Mouse (Mus musculus) cerebellum, adult 2 months (tissue): Measurements from ENCODE around the gene Olfr434. TPM values are rescaled to one million over a fixed set of nuclear protein-coding genes. Genes with fewer than 3 reads are reported as not detected.

Source experiments
- DNase-seq, 2 experiments: peaks; one replicate each; pipeline ENCODE4 v3.0.0; 2021
- H3K27ac ChIP-seq: fragments of 200-500 bp; 2 replicates; pipeline ENCODE4 v1.5.1; 2012; ENCODE audit warnings: low read length, control low read depth, inconsistent platforms; ENCODE audit not compliant: insufficient read depth
- H3K27me3 ChIP-seq: fragments of 200-500 bp; 2 replicates; pipeline ENCODE4 v1.6.1; 2012; ENCODE audit warnings: inconsistent platforms, mild to moderate bottlenecking, low read length, moderate library complexity; ENCODE audit not compliant: control insufficient read depth, insufficient read depth
- H3K4me1 ChIP-seq: fragments of 200-500 bp; 2 replicates; pipeline ENCODE4 v1.6.1; 2011; ENCODE audit warnings: low read length; ENCODE audit not compliant: control insufficient read depth, insufficient read depth
- H3K4me3 ChIP-seq: fragments of 200-500 bp; replicated peaks from 2 replicates; pipeline ENCODE3; 2011; ENCODE audit warnings: mild to moderate bottlenecking, low read depth, low read length, control low read depth; ENCODE audit not compliant: insufficient read depth
- CTCF ChIP-seq: fragments of 200-500 bp; IDR thresholded peaks from 2 replicates; pipeline ENCODE4 v1.5.1; 2011; ENCODE audit warnings: low read depth, mild to moderate bottlenecking, control low read depth, low read length, moderate library complexity, borderline replicate concordance; ENCODE audit not compliant: insufficient read depth
- POLR2A ChIP-seq: fragments of 200-500 bp; IDR thresholded peaks from 2 replicates; pipeline ENCODE4 v1.6.1; 2011; ENCODE audit warnings: low read length, control low read depth, borderline replicate concordance; ENCODE audit not compliant: insufficient read depth
- WGBS: fragments of 180-500 bp; shearing (Covaris S2); methylation state at CpG from one replicate; pipeline ENCODE4 v1.1.7; 2018; 5-methylcytosine and 5-hydroxymethylcytosine counted together
- polyA plus RNA-seq: library from polyadenylated mRNA; depleted of rRNA; stranded (reverse); fragments of >200 nt; gene quantifications from 2 replicates; pipeline ENCODE4 v1.2.3, GENCODE M21; 2012; rRNA removed

Olfr434 gene
- polyA plus RNA-seq, 1 experiment, result not detected

DNA sequence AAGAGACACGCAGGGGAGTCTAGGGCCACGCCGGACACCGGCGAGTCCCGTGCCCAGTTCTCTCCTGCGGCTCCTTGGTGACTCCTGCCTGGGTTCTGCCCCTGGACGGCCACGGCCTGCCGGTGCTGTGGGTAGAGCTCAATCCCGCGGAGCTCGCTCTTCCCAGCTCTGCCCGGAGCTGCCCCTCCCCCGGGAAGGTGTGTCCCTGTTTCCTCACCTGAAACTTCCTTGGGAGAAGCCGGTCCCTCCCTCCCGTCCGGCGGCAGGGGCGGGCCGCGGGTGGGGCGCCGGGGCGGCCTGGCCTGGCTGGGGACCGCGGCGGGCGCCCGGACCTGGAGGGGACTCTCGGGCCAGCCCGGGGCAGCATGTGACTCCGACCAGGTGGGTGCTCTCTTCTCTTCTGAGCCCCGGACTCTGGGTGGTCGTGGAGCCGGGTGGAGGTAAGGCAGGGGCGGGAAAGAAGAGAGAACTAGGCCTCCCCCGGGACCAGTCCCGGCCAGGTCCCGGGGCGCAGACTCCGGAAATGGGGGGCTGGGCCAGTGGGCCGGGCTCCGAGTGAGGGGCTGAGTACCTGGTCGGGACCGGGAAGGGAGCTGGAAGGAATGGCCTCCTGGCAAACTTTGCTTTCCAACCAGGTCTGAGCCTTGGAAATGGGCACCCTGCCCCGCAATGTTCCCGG lies 52.7 kb downstream of the Olfr434 start, which contains the start of gene Arhgef5:
Gene Arhgef5, plus strand, starts transcription at position 220 of the 679 bp plus-strand sequence.
- H3K4me1 ChIP-seq, result no peaks in the 10 kb centered on the region
- no peaks in the 10 kb centered on the region; the same call in 1 of the 2 replicates for H3K27me3 ChIP-seq
- DNase-seq, result peak in 1 of 2 experiments; percentile 15
- peak within 1 kb of the TSS; percentile 2 for H3K4me3 ChIP-seq
- TF ChIP-seq CTCF (no peak), POLR2A (no peak)
- H3K27ac ChIP-seq, result no peak within 1 kb of the TSS
- 5% methylated on average over 46 of the region's 48 CpGs for WGBS

DNA sequence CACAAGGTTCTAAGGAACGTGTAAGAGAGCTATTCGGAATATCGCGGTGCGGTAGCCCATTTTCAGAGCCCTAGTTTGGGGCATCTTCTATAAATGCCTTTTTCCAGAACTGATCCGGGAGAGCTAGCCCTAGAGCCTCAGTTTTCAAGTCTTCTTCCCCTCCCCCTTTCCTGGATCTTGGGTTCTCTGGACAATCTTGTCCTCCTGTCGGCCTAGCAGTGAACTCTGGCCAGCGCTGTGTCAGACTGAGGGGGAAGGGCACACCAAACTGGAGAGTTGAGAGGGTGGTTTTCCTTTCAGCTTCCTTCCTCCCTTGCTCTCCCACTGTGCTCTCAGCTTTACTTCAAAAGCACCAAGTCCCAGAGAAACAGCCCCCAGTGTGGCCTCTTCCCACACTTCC lies 53.5 kb downstream of the Olfr434 start:
- H3K4me3 ChIP-seq, result no peak overlapping the region
- DNase-seq, result no peak
- no peaks in the 10 kb centered on the region; the same call in 1 of the 2 replicates for H3K27me3 ChIP-seq
- TF ChIP-seq POLR2A (no peak), CTCF (no peak)
- H3K4me1 ChIP-seq, result no peaks in the 10 kb centered on the region
- H3K27ac ChIP-seq, result no peak overlapping the region
- 73% methylated on average over 8 of the region's 8 CpGs for WGBS

Other genes with a start within 250 kb of the Olfr434 start
- gene Olfr441, start 106.7 kb upstream of the Olfr434 start, polyA plus RNA-seq, result not detected in 2 replicates
- not detected in 2 replicates for gene Olfr237-ps1, start 66.5 kb upstream of the Olfr434 start, polyA plus RNA-seq
- not detected in 2 replicates for gene Olfr437, start 49.7 kb upstream of the Olfr434 start, polyA plus RNA-seq
- not detected in 2 replicates for gene Olfr13, start 40.9 kb upstream of the Olfr434 start, polyA plus RNA-seq
- not detected in 2 replicates for gene Olfr435, start 15.9 kb upstream of the Olfr434 start, polyA plus RNA-seq
- gene Olfr47, start 18.5 kb downstream of the Olfr434 start, polyA plus RNA-seq, result not detected in 2 replicates
- 2.4 and 2.9 TPM in 2 replicates for gene Arhgef5, start 52.6 kb downstream of the Olfr434 start, polyA plus RNA-seq
- 0.10 TPM in 1 of 2 replicates, not detected in the other for gene Nobox, start 96.5 kb downstream of the Olfr434 start, polyA plus RNA-seq